Mouse (Mus musculus): ENCODE results near the gene St6galnac3.
"Not testable (repeated sequence)": the region's sequence is repeated elsewhere in the genome, so short reads cannot be mapped to it uniquely, and the experiment has no call there.

The St6galnac3 gene

DNA sequence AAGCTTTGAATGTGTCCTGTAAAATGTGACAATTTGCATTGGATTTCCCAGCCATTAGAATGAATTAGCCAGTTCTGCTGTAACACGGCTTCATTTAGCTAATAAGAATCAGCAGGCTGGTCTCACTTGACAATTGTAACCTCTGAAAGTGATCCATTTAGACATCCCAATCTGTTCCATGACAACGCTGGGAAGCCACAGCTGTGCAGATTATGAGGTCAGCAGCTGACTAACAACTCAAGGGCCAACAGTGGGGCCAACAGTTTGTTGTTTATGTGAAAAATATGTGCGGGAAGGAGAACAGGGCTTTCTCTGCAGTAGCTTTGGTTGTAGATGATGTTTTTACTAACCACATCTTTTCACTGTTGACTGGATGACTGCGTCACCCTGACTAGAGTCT, 308.6 kb downstream of the St6galnac3 start:
- DNase-seq (ENCODE audit: low read depth, low spot score) = no peak

DNA sequence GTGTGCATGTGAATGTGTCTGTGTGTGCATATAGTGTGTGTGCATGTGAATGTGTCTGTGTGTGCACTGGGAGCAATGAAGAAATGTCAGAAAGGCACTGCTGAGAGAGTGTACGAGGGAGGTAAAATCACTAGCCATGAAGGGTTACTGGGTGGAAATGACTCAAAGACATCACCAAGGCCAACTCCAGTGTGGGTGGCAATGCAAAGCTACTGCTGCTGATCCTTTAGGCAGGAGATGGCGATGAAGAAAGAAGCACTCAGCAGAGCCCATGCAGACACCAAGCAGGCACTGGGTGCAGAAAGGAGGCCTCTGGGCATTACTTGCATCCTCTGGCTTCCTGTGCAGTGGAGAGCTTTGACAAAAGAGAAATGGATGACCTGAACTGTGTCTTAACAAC, 310.8 kb downstream of the St6galnac3 start:
- no peak for DNase-seq (ENCODE audit: low read depth, low spot score)

- DNase-seq (ENCODE audit: low read depth, low spot score) = no peak
Observed at GRCm38 (mm10) chr3:153409286-153409685, 315.7 kb downstream of the St6galnac3 start.

- DNase-seq (ENCODE audit: low read depth, low spot score) = no peak
Observed at GRCm38 (mm10) chr3:153408361-153408760, 316.6 kb downstream of the St6galnac3 start.

DNA sequence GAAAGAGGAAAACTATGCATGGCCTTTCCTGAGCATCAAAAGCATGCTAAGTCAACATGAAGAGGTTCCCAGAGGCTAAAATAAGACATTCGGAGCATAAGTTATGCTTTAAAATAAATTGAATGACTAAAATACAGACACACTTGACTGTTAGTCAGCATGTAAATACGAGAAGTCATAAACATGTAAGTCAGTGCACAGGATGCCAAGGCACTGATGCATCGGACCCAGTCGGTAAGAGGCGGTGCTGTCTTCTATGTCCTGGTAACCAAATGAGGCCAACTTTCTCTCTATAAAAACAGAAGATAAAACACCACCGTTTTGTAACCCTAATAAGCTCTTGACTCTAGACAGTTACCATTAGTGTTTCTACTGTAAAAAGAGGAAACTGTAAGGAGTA, 317.3 kb downstream of the St6galnac3 start:
- DNase-seq (ENCODE audit: low read depth, low spot score) = no peak

DNA sequence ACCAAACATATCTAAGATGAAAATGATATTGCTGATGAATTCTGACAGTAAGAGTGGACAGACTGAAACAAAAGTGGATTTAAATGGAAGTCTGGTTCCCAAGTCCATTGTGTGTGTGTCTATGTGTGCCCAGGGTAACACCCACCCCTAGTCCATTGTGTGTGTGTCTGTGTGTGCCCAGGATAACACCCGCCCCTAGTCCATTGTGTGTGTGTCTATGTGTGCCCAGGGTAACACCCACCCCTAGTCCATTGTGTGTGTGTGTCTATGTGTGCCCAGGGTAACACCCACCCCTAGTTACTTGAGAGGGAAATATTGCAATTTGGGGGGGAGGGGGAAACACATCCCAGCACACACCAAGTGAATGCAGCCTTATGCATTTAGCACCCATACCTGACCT, 318.1 kb downstream of the St6galnac3 start:
- no peak for DNase-seq (ENCODE audit: low read depth, low spot score)

GRCm38 (mm10) chr3:153406220-153406619, 318.8 kb downstream of the St6galnac3 start:
- DNase-seq (ENCODE audit: low read depth, low spot score) = no peak

DNA sequence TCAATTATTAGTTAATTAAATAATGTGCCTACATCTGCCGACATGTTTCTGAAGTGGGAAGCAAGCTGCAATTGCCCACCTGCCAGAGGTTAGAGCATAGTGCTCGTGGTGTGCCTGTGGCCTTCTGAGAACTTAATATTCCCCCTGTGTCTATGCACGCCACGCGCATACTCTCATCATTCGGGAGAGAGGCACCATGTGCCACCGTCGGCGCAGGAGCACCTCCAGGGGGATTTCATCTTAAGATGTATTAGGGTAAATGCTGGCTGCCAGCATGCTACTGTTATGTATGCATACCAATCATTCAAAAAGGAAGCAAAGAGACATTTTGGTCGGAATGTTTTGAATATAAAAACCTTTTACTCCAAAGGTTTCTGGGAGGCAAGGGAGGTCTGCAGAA, 319.3 kb downstream of the St6galnac3 start:
- no peak for DNase-seq (ENCODE audit: low read depth, low spot score)

DNA sequence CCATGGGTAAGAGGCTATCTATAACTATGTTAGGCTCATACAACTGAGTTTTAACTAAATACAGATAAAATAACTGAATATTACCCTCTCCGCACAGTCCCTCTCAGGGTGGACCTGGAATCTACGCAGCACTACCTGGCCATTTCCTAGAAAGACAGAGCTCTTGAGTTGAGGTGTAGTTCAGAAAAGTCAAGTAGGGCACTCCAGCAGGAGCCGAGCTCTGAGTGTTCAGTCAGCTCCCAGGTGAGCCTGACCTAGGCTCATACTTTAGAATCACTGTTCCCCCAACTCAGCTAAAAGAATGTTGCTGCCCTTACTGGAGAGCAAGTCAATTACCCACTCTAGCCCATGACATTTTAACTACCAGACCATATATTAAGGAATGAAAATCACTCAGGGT, 324.7 kb downstream of the St6galnac3 start:
- no peak for DNase-seq (ENCODE audit: low read depth, low spot score)

DNA sequence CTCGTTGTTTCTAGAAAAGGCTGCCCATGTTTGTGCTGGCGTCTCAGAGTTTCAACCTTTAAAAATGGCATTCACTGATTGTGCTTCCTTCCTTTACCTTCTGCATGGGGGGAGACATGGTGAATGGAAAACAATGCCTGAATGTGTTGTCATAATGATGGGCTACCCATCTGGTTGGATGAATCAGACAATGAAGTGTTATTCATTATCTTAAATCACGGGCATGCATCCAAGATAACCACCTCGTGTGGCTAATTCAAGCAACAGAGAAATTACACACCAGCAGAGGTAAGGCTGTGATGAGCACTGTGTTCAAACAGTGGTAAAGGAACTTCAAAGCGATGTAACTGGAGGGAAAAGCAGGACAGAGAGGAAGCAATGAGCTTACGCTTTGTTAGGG, 325.4 kb downstream of the St6galnac3 start:
- DNase-seq (ENCODE audit: low read depth, low spot score) = no peak

- no peak for DNase-seq (ENCODE audit: low read depth, low spot score)
Observed at GRCm38 (mm10) chr3:153397726-153398125, 327.2 kb downstream of the St6galnac3 start.

- no peak for DNase-seq (ENCODE audit: low read depth, low spot score)
Observed at GRCm38 (mm10) chr3:153396375-153397068, 328.5 kb downstream of the St6galnac3 start.

DNA sequence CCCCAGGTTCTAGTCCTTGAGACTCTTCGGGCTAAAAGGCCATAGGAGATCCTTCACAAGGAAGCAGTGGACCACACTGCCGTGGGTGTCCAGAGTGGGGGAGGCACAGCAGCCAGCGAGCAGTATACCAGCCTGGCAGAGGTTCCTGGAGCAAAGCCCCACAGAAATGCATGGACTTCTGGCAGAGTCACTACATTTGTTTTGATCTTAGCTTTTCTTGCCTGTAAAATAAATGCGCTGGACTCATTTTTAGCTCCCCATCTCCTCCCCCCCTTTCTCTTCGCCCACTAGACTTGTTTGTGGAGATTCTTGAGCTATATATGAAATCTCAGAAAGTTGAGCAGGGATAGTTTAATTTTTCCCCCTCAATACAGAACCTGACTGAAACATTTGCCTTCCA, 329.6 kb downstream of the St6galnac3 start:
- DNase-seq (ENCODE audit: low read depth, low spot score) = no peak

DNA sequence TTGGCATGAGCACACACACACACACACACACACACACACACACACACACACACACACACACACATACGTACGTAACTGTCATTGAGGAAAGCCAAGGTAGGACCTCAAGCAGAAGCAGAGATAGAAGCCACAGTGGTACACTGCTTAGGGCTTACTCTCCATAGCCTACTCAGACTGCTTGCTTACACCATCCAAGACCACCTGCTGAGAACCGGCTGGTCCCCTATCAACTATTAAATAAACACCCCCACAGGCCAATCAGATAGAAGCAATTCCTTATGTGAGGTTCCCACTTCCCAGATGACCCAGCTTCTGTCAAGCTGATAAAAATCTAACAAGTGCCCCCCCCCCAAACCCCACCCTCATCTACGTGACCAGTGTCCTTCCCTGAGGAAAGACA, 330.2 kb downstream of the St6galnac3 start:
- DNase-seq (ENCODE audit: low read depth, low spot score) = no peak

DNA sequence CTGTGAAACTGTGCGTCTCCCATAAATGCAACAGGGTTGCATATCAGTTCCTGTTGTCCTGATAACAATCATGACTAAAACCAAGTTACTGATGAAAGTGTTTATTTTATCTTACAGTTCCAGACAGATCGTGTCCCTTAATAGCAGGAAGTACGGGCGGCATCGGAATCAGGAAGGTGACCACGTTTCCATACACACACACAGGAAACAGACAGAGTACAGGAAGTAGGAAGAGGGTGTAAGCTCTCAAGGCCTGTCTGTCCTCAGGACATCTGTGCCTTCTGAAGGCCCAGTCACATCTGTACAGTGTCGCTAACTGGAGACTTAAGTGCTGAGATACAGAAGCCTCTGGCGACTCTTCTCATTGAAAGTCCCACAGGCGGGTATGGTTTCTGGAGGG, 330.8 kb downstream of the St6galnac3 start:
- no peak for DNase-seq (ENCODE audit: low read depth, low spot score)

- DNase-seq (ENCODE audit: low read depth, low spot score) = not testable (repeated sequence)
Observed at GRCm38 (mm10) chr3:153391451-153391850, 333.5 kb downstream of the St6galnac3 start.

DNA sequence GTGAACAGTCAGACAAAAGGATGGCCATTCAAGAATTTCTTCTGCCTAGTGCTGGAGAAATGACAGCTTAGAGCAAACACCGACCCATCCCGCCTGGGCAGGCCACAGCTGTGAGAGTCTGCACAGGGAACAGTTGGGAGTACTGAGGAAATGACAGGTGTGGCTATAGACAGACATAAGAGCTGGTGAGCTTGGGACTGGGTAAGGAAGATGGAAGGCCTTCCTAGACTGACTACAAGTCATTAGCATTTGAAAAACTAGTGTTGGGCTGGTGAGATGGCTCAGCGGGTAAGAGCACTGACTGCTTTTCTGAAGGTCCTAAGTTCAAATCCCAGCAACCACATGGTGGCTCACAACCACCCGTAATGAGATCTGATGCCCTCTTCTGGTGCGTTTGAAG, 340.3 kb downstream of the St6galnac3 start:
- DNase-seq (ENCODE audit: low read depth, low spot score) = not testable (repeated sequence)

DNA sequence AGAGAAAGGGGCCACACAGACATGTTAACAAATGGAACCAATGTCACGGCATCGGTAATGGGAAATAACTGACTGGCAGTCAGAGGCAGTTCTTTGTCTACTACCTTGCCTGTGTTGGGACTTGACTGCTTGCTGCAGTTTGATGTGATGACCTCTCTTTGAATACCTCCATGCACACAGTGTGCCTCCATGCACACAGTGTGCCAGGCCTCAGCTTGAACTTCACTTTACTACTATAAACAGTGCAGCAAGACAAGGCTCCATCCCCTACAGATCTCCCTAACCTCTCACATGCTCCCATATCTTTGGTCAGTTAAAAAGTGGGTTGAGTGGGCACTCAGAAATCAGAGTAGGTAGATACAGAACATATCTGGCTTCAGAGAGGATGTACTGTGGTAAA, 341.3 kb downstream of the St6galnac3 start:
- no peak for DNase-seq (ENCODE audit: low read depth, low spot score)

DNA sequence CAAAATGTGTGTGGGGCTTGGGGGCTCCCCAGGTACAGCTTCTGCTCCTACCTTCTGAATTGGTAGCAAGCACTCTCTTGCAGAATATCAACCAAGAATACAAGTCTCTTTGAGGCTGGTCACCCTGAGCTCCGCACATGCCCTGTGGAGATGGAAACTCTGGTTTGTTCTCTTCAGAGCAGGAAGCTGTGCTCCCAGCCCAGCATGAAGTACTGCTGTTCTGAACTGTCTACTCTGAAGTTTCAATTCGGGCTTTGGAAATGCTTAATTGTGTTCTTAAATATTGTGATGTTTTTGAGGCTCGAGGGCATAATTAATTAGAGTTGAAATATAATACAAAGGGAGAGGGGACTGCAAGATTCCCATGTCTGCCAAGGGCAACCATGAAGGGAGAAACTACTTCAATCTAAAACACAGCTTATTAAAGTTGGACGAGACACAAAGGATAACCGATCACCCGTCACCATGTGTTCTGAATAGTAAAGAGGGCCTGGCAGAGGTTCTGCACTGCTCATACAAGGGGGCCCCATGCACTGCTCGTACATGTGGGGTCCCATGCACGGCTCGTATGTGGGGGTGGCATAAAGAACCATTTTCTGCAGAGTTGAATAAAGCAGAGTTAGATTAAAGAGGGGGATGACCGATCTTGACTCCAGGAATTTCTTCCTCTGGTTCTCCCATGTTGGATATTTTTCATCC, 359.8 kb downstream of the St6galnac3 start:
- DNase-seq (ENCODE audit: low read depth, low spot score) = no peak

- DNase-seq (ENCODE audit: low read depth, low spot score) = no peak
Observed at GRCm38 (mm10) chr3:153364366-153364765, 360.6 kb downstream of the St6galnac3 start.

GRCm38 (mm10) chr3:153359966-153360365, 365.0 kb downstream of the St6galnac3 start:
- DNase-seq (ENCODE audit: low read depth, low spot score) = no peak

GRCm38 (mm10) chr3:153356071-153356470, 368.9 kb downstream of the St6galnac3 start:
- no peak for DNase-seq (ENCODE audit: low read depth, low spot score)

DNA sequence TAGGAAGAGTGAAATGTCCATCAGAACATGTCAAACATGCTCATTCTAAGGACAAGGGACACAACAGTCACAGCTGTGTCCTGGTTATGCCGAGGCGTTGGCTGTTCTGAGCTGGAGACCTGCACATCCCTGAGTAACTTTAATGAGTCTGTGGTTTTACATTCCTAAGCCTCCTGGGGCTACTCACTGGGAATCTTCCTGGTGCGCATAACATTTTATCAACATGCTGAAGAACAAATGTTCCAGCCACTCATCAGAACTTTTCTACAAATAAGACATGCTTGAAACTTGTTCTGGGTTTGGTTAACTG, 370.0 kb downstream of the St6galnac3 start:
- DNase-seq (ENCODE audit: low read depth, low spot score) = no peak

Measured in WW6 (cell line).